Mouse (Mus musculus): Measurements from ENCODE around the gene Fam126b.
"Not testable (repeated sequence)": the region's sequence is repeated elsewhere in the genome, so short reads cannot be mapped to it uniquely, and the experiment has no call there.

The Fam126b gene

GRCm38 (mm10) chr1:58586171-58586997 is at the start of gene Fam126b, which contains the start of gene Ndufb3:
Gene Fam126b, minus strand, starts transcription at chr1:58586323.
Gene Ndufb3, plus strand, starts transcription at chr1:58586384.
- peak; percentile 92 for DNase-seq (ENCODE audit: low read depth, low spot score)

GRCm38 (mm10) chr1:58628847-58629246 is 42.7 kb upstream of the Fam126b start:
- DNase-seq (ENCODE audit: low read depth, low spot score) = not testable (repeated sequence)

- DNase-seq (ENCODE audit: low read depth, low spot score) = no peak
These were observed 36.0 kb upstream of the Fam126b start for GRCm38 (mm10) chr1:58621996-58622748.

- no peak for DNase-seq (ENCODE audit: low read depth, low spot score)
These were observed 35.1 kb upstream of the Fam126b start for GRCm38 (mm10) chr1:58621251-58621650.

GRCm38 (mm10) chr1:58618766-58619165 is 32.6 kb upstream of the Fam126b start:
- DNase-seq (ENCODE audit: low read depth, low spot score) = no peak

DNA sequence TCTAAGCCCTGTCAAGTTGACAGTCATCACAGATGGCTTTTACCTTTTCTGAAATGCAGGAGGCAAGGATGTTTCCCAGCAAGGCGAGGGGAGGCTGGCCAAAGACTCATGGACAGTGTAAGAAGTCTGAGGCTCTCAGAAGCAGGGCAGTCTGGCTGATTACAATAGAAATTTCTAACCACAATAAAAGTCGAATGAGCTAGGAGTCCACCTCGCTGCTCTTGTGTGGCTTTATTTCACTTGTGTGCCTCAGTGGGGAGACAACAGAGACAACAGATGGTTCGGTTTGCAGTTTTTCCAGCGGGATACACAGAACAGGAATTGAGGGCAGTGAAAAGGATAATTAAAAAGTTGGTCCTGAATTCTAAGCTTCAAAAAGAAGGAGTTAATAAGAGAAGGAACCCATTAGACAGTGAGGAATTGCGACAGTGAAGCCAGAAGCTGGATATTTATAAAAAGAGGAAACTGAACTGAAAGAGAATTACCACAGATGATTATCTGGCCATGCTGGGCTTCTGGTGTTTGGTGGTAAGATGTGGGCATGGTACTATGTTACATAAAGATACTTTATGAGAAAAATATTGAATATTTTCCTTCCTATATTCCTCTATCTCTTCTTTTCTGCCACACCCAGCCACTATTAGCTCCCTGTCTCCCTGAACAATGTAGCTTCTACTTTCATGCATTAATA is 32.0 kb upstream of the Fam126b start:
- no peak for DNase-seq (ENCODE audit: low read depth, low spot score)

DNA sequence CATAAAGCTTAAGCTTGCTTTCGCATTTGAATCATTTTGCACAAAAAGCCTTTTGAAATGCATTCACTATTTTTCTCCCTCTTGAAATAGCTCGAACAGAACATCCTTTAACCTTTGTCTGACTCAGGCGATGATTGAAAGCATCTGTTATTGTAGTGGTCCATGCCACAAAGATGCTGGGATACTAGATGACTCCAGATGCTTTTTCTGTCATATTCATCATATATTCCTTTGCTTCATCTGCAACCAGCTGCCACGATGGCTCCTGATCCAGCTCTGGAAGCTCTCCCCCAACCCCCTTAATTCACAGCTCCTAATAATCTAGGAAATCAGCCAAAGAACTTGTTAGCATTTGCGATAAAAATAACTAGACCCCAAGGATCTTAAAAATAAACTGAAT is 31.0 kb upstream of the Fam126b start:
- DNase-seq (ENCODE audit: low read depth, low spot score) = no peak

DNA sequence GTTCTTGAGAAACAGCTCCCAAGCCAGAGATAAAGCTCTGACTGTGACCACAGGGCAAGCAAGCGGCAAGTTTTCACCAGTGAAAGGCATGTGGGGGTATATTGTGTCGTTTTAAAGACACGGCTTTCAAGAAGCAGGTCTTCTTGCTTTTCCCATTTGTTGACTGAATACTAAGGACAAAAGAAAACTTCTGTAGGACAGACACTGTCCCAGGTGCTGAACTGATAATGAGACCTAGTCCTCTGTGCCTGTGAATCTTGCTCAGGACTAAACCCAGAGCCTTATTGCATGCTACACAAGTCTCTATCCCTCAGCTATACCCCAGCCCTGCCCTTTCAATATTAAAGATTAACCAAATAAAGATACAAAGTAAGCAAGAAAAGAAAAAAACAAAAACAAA is 30.1 kb upstream of the Fam126b start:
- no peak for DNase-seq (ENCODE audit: low read depth, low spot score)

DNA sequence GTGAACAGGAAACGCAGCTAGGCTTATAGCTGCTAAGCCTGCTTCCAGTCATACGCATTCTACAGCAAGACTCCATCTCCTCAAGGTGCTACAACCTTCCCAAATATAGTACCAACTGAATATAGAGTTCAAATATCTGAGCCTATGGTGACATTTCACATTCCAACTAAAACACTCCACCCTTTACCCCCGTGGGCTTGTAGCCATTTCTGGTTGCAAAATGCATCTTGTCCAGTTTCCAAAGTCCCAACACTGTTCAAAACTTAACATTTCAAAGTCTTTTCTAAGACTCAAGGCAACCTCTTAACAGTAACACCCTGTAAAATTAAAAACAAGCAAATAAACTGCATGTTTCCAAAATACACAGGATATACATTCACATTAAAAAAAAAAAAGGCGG is 29.0 kb upstream of the Fam126b start:
- no peak for DNase-seq (ENCODE audit: low read depth, low spot score)

DNA sequence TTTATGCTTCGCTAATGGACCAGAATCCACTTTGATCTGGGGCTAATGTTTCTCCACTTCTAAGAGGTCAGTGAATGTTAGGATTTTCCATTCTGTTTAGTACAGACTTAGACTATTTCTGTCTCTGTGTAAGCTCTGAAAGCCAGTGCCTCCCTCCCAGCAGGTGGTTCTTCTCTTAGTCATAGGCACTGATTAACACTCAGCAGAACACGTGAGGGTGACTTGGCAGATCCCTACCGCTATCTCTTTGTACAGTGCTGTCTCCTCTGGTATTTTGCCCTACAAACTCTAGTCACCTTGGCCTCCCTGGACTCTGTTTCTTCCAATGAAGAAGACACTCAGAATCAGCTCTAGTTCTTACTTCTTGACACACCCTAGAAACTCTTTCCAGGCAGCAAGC is 28.3 kb upstream of the Fam126b start:
- DNase-seq (ENCODE audit: low read depth, low spot score) = no peak

DNA sequence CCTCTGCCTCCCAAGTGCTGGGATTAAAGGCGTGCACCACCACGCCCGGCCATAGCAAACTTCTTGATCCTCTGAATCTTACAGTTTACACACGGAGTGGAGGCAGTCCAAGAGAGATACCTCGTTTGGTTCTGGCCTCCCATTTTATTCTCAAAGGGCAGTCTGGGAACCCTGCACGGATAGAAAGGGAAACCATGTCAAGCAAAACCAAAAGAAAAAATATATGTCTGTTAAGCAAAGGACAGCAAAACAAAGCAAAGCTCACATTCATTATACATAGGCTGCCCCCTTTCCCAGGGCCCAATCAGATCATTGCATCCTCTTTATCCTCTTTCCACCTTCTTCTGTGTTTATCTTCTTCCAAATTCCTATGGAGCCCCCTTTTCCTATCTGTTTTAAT is 27.7 kb upstream of the Fam126b start:
- DNase-seq (ENCODE audit: low read depth, low spot score) = peak; percentile 36

- no peak for DNase-seq (ENCODE audit: low read depth, low spot score)
These were observed 24.5 kb upstream of the Fam126b start for GRCm38 (mm10) chr1:58610611-58611010.

- no peak for DNase-seq (ENCODE audit: low read depth, low spot score)
These were observed 24.0 kb upstream of the Fam126b start for GRCm38 (mm10) chr1:58610166-58610565.

DNA sequence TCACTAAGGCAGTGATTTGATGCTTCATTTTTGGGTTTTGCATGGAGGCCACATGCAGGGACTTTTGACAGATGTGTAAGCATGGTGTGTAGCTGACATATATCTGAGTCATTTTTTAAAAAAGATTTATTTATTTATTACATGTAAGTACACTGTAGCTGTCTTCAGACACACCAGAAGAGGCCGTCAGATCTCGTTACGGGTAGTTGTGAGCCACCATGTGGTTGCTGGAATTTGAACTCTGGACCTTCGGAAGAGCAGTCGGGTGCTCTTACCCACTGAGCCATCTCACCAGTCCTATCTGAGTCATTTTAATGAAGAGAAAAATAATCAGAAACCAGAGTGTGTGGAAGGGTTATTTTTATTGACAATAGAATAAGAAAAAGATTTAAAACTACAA is 23.5 kb upstream of the Fam126b start:
- DNase-seq (ENCODE audit: low read depth, low spot score) = not testable (repeated sequence)

DNA sequence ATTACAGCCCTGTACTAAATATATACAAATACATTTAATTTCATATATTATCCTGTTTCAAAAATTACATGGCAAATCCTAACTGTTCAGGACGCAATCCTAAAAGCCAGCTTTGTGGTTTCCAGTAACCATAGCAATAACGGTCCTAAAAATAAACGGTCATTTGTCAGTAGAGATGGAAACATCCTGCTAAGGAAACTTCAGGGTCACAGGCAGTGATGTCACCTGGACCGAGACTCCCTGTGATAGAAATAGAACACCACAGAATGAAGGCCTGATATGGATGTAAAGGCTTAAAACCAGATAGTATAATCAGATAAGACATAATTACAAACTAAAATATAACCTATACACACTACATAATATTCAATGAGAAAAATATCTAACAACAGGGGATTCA is 17.6 kb upstream of the Fam126b start:
- DNase-seq (ENCODE audit: low read depth, low spot score) = no peak

GRCm38 (mm10) chr1:58602681-58603080 is 16.6 kb upstream of the Fam126b start:
- DNase-seq (ENCODE audit: low read depth, low spot score) = no peak

DNA sequence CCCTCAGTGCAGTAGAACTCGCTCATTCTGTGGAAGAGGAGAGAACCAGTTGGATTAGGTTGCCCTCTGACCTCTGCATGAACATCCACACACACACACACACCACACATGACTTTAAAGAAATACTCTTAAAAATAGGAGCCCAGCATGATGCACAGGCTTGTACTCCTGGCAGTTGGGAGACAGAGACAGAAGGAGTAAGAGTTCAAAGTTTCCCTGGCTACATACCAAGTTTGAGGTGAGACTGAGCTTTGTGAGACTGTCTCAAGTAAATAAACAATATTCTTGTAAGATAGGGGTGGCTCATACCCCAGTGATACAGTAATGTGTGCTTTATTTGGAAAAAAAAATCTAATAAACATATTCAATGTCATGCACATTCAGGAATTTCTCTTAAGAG is 1.4 kb upstream of the Fam126b start:
- DNase-seq (ENCODE audit: low read depth, low spot score) = no peak

GRCm38 (mm10) chr1:58585373-58586170 is 551 bp downstream of the Fam126b start:
- DNase-seq (ENCODE audit: low read depth, low spot score) = peak; percentile 2

DNA sequence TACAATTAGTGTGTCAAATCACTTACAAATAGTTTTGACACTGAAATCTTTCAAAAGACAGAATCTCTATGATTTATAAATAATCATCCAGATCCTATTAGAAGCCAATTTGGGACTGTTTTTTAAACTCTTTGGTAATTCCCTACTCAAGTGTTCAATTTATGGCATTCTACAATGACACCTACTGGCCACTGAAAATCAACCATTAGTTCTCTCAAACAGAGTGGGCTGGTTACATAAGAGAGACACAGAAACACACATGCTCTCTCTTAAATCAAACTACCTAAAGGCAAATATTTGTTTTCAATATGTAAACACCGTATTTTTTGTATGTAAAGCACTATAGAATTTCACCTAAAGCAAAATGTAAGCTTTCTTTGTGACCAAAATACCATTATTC is 1.9 kb downstream of the Fam126b start:
- no peak for DNase-seq (ENCODE audit: low read depth, low spot score)

- no peak for DNase-seq (ENCODE audit: low read depth, low spot score)
These were observed 3.5 kb downstream of the Fam126b start for GRCm38 (mm10) chr1:58582611-58583010.

- peak; percentile 18 for DNase-seq (ENCODE audit: low read depth, low spot score)
These were observed 6.9 kb downstream of the Fam126b start for GRCm38 (mm10) chr1:58579179-58579578.

All from mesoderm, embryonic 11.5 days (tissue).